8 mouse cellular contexts compared by ENCODE assay signal in genomic region chr8:125513935-125514334, GRCm38 (mm10). TPM values are rescaled to one million over a fixed set of nuclear protein-coding genes. Genes with fewer than 3 reads are reported as not detected.
DNase-seq lines count a peak whose midpoint lies in the region; ATAC-seq and TF ChIP-seq lines count a peak whose summit lies in the region.

No protein-coding gene starts in this region.

- ATAC-seq in lung, embryonic 15.5 days (ENCODE audit: borderline replicate concordance, extremely low read depth, low FRiP score, low TSS enrichment), result peak; percentile 58
- ATAC-seq in kidney, embryonic 16.5 days (ENCODE audit: low FRiP score, low TSS enrichment), result peak; percentile 47; the same call in 1 of the 2 replicates
- ATAC-seq in stomach, embryonic 14.5 days (ENCODE audit: insufficient number of reproducible peaks, insufficient read depth, low FRiP score, low read depth), result no peak

- no peak overlapping the region for H3K4me3 ChIP-seq in lung, embryonic 15.5 days
- no peak overlapping the region for H3K4me3 ChIP-seq in lung, adult 2 months (replicated peaks; ENCODE audit: extremely low read depth, low read depth, low read length)
- H3K4me3 ChIP-seq in heart, adult 2 months, result no peak overlapping the region
- H3K4me3 ChIP-seq in kidney, embryonic 16.5 days (ENCODE audit: low read length), result no peak overlapping the region
- H3K4me3 ChIP-seq in stomach, embryonic 14.5 days (ENCODE audit: low read depth, low read length), result no peak overlapping the region
- no peak overlapping the region for H3K4me3 ChIP-seq in thymus, adult 2 months (ENCODE audit: control insufficient read depth, insufficient read depth, low read length)

- no peaks in the 10 kb centered on the region for H3K27me3 ChIP-seq in lung, embryonic 15.5 days
- no peaks in the 10 kb centered on the region for H3K27me3 ChIP-seq in heart, adult 2 months (ENCODE audit: control insufficient read depth, insufficient read depth, low read length)
- H3K27me3 ChIP-seq in kidney, embryonic 16.5 days (ENCODE audit: insufficient read depth, low read length), result no peaks in the 10 kb centered on the region
- no peaks in the 10 kb centered on the region for H3K27me3 ChIP-seq in stomach, embryonic 14.5 days (ENCODE audit: control insufficient read depth, insufficient read depth, low read length)
- H3K27me3 ChIP-seq in thymus, adult 2 months (ENCODE audit: control insufficient read depth, insufficient read depth, low read length), result no peaks in the 10 kb centered on the region

- TF ChIP-seq EP300 in heart, adult 2 months (IDR thresholded peaks at IDR 0.05; ENCODE audit: insufficient read depth, low read depth, low read length), result peak; percentile 91

- H3K27ac ChIP-seq in lung, embryonic 15.5 days, result peak overlapping the region; percentile 79
- H3K27ac ChIP-seq in heart, adult 2 months, result peak overlapping the region; percentile 87
- peak overlapping the region; percentile 83 for H3K27ac ChIP-seq in kidney, embryonic 16.5 days (ENCODE audit: low read length)
- H3K27ac ChIP-seq in stomach, embryonic 14.5 days (ENCODE audit: low read length), result peak overlapping the region; percentile 58; the same call in 1 of the 2 replicates
- H3K27ac ChIP-seq in thymus, adult 2 months (ENCODE audit: control insufficient read depth, insufficient read depth, low read length), result no peak overlapping the region

- no peak overlapping the region for H3K9ac ChIP-seq in lung, embryonic 15.5 days
- H3K9ac ChIP-seq in heart, adult 2 months (ENCODE audit: low read depth, low read length), result peak overlapping the region; percentile 5; the same call in 1 of the 2 replicates
- H3K9ac ChIP-seq in kidney, embryonic 16.5 days (replicated peaks; ENCODE audit: low read length), result peak overlapping the region; percentile 49
- H3K9ac ChIP-seq in stomach, embryonic 14.5 days (replicated peaks; ENCODE audit: low read depth, low read length), result no peak overlapping the region

- H3K9me3 ChIP-seq in lung, embryonic 15.5 days, result no peaks in the 10 kb centered on the region
- no peaks in the 10 kb centered on the region for H3K9me3 ChIP-seq in kidney, embryonic 16.5 days (ENCODE audit: low read length)
- H3K9me3 ChIP-seq in stomach, embryonic 14.5 days (ENCODE audit: control insufficient read depth, low read depth, low read length), result no peaks in the 10 kb centered on the region

- H3K4me2 ChIP-seq in lung, embryonic 15.5 days, result no peak overlapping the region
- H3K4me2 ChIP-seq in kidney, embryonic 16.5 days (replicated peaks; ENCODE audit: low read depth, low read length), result no peak overlapping the region
- no peak overlapping the region for H3K4me2 ChIP-seq in stomach, embryonic 14.5 days (replicated peaks; ENCODE audit: low read depth, low read length)

- intact Hi-C loops in heart, adult 2 months (cut with DNase I), result loop anchor here (2.0 kb wide), 2 partner anchors 39 to 45 kb away; no protein-coding TSS in a partner anchor

- WGBS in lung, embryonic 15.5 days, result 35% methylated on average over 5 of the region's 5 CpGs
- WGBS in lung, adult 2 months, result 26% methylated on average over 5 of the region's 5 CpGs
- 15% methylated on average over 5 of the region's 5 CpGs for WGBS in heart, adult 2 months
- WGBS in kidney, embryonic 16.5 days, result 8% methylated on average over 5 of the region's 5 CpGs
- WGBS in stomach, embryonic 14.5 days, result 25% methylated on average over 5 of the region's 5 CpGs
- WGBS in thymus, adult 2 months, result 77% methylated on average over 5 of the region's 5 CpGs

- TF ChIP-seq CTCF in lung, adult 2 months (IDR thresholded peaks at IDR 0.05; ENCODE audit: insufficient read depth, low read length), result no peak
- TF ChIP-seq CTCF in heart, adult 2 months (IDR thresholded peaks at IDR 0.05), result no peak
- no peak for TF ChIP-seq CTCF in thymus, adult 2 months (IDR thresholded peaks at IDR 0.05; ENCODE audit: borderline replicate concordance, control insufficient read depth, extremely low read depth, insufficient read depth, low read length, poor library complexity)

- H3K4me1 ChIP-seq in lung, embryonic 15.5 days, result peaks cover 66% of the 10 kb centered on the region
- H3K4me1 ChIP-seq in lung, adult 2 months (ENCODE audit: control insufficient read depth, insufficient read depth, low read length), result peaks cover 39% of the 10 kb centered on the region
- peaks cover 54% of the 10 kb centered on the region for H3K4me1 ChIP-seq in heart, adult 2 months (ENCODE audit: control insufficient read depth, insufficient read depth, low read length)
- peaks cover 62% of the 10 kb centered on the region for H3K4me1 ChIP-seq in kidney, embryonic 16.5 days (ENCODE audit: insufficient read depth, low read length)
- peaks cover 26% of the 10 kb centered on the region; the same call in 1 of the 2 replicates for H3K4me1 ChIP-seq in stomach, embryonic 14.5 days (ENCODE audit: control insufficient read depth, insufficient read depth, low read length)
- peaks cover 12% of the 10 kb centered on the region for H3K4me1 ChIP-seq in thymus, adult 2 months (replicated peaks; ENCODE audit: control insufficient read depth, insufficient read depth, low read length)

- no peak for TF ChIP-seq POLR2A in lung, adult 2 months (IDR thresholded peaks at IDR 0.05; ENCODE audit: borderline replicate concordance, extremely low read depth, low read depth, low read length)
- TF ChIP-seq POLR2A in heart, adult 2 months (IDR thresholded peaks at IDR 0.05; ENCODE audit: insufficient read depth, low read depth, low read length), result peak; percentile 64
- no peak for TF ChIP-seq POLR2A in thymus, adult 2 months (IDR thresholded peaks at IDR 0.05; ENCODE audit: control insufficient read depth, extremely low read depth, insufficient read depth, low read length, poor library complexity)

- peaks cover 2% of the 10 kb centered on the region; the same call in 1 of the 2 replicates for H3K79me2 ChIP-seq in heart, adult 2 months (replicated peaks; ENCODE audit: control insufficient read depth, insufficient read depth, low read length)

- H3K36me3 ChIP-seq in lung, embryonic 15.5 days, result no peaks in the 10 kb centered on the region
- H3K36me3 ChIP-seq in heart, adult 2 months (ENCODE audit: control insufficient read depth, insufficient read depth, low read length), result peaks cover 18% of the 10 kb centered on the region
- no peaks in the 10 kb centered on the region for H3K36me3 ChIP-seq in kidney, embryonic 16.5 days (ENCODE audit: insufficient read depth, low read length)
- H3K36me3 ChIP-seq in stomach, embryonic 14.5 days (ENCODE audit: control insufficient read depth, insufficient read depth, low read length), result no peaks in the 10 kb centered on the region
- H3K36me3 ChIP-seq in thymus, adult 2 months (ENCODE audit: control insufficient read depth, insufficient read depth, low read length), result no peaks in the 10 kb centered on the region

- DNase-seq in lung, adult 2 months, result no peak
- DNase-seq in heart, adult 2 months, result peak; percentile 58 to 62
- DNase-seq in right cerebral cortex, postnatal 14 days, result no peak
- no peak for DNase-seq in gastrocnemius, adult 18-20 months (ENCODE audit: low spot score)
- DNase-seq in thymus, adult 2 months, result no peak

RNA-seq across cellular contexts. Expression of gene Sipa1l2, which starts 55.7 kb away (rescaled TPM):
- polyA plus RNA-seq in lung, embryonic 15.5 days (2015; fragmentation: Nextera tagmentation; extraction: Ambion mirVana), result 13.4 and 15.6 TPM in 2 replicates
- polyA plus RNA-seq in lung, adult 2 months (2012; rRNA removed), result 36.3 and 38.6 TPM in 2 replicates
- 10 to 100 TPM; 42.9 to 45.4 TPM for total RNA-seq in heart, adult 2 months (2021)
- 27.0 and 40.5 TPM in 2 replicates for polyA plus RNA-seq in heart, adult 2 months (2012; rRNA removed)
- 18.1 and 18.3 TPM in 2 replicates for polyA plus RNA-seq in kidney, embryonic 16.5 days (2015; fragmentation: Nextera tagmentation; extraction: Ambion mirVana)
- polyA plus RNA-seq in stomach, embryonic 14.5 days (2014; fragmentation: Nextera tagmentation; extraction: Ambion mirVana), result 6.6 and 7.0 TPM in 2 replicates
- total RNA-seq in gastrocnemius, adult 18-20 months (2021), result 1 to 10 TPM; 5.1 to 7.5 TPM
- polyA plus RNA-seq in thymus, adult 2 months (2012; rRNA removed), result 10.9 and 11.7 TPM in 2 replicates

Comparison
In these comparisons a context has a peak if more than half of its experiments do, and no peak if none do; other contexts are left out.
1. H3K9ac ChIP-seq: peak in heart, adult 2 months (single experiment) and kidney, embryonic 16.5 days (single experiment); none in lung, embryonic 15.5 days (single experiment) and stomach, embryonic 14.5 days (single experiment).
2. DNase-seq: peak in heart, adult 2 months (2 of 2); none in lung, adult 2 months (single experiment), right cerebral cortex, postnatal 14 days (single experiment), gastrocnemius, adult 18-20 months (single experiment) and thymus, adult 2 months (single experiment).